Mouse (Mus musculus): Measurements from ENCODE around the gene Sh3rf3. TPM values are rescaled to one million over a fixed set of nuclear protein-coding genes. Genes with fewer than 3 reads are reported as not detected.

Sh3rf3 gene
- 1.5 TPM for polyA plus RNA-seq (2014; fragmentation: Illumina TruSeq; extraction: RNeasy Lipid Tissue Mini Kit (QIAGEN cat#74804); ENCODE audit: low read depth, low replicate concordance)

DNA sequence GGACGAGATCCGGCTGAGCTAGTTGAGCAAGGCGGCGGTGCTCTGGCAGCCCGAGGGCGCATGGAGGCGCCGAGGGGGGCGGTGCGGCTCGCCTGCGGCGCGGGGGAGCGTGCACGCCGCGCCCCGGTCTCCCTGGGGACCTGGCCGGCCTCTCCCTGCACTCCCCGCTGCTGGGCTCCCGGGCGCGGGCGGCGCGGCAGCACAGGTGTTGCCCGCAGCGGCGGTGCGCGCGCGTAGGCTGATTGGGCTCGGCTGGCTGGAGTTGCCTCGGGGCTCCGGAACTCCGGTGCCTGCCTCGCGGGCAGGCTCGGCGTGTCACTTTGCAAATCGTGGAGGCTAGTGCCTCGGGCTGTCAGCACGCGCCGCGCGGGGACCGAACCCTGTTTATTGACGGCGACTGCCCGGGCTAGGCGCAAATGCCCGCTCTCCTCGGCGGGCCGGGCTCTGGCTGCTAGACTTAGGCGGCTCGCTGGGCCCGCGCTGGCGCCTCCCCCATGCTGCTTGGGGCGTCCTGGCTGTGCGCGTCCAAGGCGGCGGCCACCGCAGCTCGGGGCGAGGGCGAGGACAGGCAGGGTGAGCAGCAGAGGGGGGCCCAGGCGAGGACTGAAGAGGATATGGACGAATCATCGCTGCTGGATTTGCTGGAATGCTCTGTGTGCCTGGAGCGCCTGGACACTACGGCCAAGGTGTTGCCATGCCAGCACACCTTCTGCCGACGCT is at the start of gene Sh3rf3:
TSS of gene Sh3rf3 (plus strand) at position 279 of the 720 bp plus-strand sequence.

Other genes with a start within 250 kb of the Sh3rf3 start
- 3.2 TPM for gene Edar, start 137.7 kb upstream of the Sh3rf3 start, polyA plus RNA-seq (2014; fragmentation: Illumina TruSeq; extraction: RNeasy Lipid Tissue Mini Kit (QIAGEN cat#74804); ENCODE audit: low read depth, low replicate concordance)
- not detected for gene Gm17542, start 95.1 kb upstream of the Sh3rf3 start, polyA plus RNA-seq (2014; fragmentation: Illumina TruSeq; extraction: RNeasy Lipid Tissue Mini Kit (QIAGEN cat#74804); ENCODE audit: low read depth, low replicate concordance)

All from adipose tissue, adult 10 weeks (tissue).